Comparison of ENCODE assay signal across 14 mouse cellular contexts in the genomic region with DNA sequence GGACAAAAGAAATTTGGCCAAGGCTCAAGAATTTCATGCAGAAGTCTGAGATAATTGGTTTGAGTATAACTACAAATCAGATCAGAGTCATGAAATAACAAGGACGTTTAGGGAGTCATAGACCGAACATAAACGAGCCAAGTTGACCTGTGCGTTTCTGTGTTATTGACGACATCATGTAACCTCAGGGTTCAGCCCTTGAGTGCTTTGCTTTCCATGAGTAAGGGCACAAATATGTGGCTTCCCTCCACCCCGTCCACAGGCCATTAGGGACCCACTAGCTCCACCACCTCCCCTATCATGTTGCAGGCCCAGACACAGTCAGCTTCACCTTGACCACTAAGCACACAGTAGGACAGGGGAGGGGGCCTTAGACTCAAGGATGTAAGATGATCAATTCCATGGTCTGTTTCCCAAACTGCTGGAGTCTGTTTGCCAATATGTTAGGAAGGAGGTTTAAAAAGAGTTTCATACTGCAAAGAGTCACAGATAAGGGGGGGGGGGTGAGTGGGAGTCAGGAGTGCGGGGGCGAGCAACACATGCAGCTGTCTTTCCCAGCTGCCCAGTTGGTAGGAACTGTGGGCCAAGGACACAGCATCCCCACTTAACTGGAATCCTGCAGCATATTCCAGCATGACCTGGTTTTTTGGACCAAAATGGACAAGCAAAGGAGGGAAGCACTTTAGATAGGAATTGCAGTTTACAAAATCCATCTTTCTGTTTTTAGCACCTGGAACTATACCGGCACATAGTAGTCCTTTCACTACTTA. TPM values are rescaled to one million over a fixed set of nuclear protein-coding genes. Genes with fewer than 3 reads are reported as not detected.
A peak's percentile ranks its signal among the peaks of the same experiment; 100 is the strongest.
DNase-seq lines count a peak whose midpoint lies in the region; ATAC-seq and TF ChIP-seq lines count a peak whose summit lies in the region.
"Had no signal": no experiment of that assay in that cellular context is flagged by ENCODE, and none has a peak within 500 bp of the region (broad histone marks: within the 10 kb centered on the region; RNA-seq: fewer than 3 reads in every experiment).

No protein-coding gene starts in this region.

- no peak overlapping the region for H3K4me2 ChIP-seq in lung, postnatal 0 days (replicated peaks; ENCODE audit: low read depth, low read length)
- no peak overlapping the region for H3K4me2 ChIP-seq in stomach, postnatal 0 days (replicated peaks; ENCODE audit: low read depth)
- no peak overlapping the region for H3K4me2 ChIP-seq in intestine, postnatal 0 days (replicated peaks; ENCODE audit: low read depth)
- H3K4me2 ChIP-seq: hindbrain, embryonic 14.5 days; limb, embryonic 15.5 days; neural tube, embryonic 12.5 days had no signal

- peaks cover 3% of the 10 kb centered on the region; the same call in 1 of the 2 replicates for H3K4me1 ChIP-seq in lung, postnatal 0 days (ENCODE audit: insufficient read depth, low read depth, low read length)
- no peaks in the 10 kb centered on the region; the same call in 1 of the 2 replicates for H3K4me1 ChIP-seq in stomach, postnatal 0 days (replicated peaks; ENCODE audit: control insufficient read depth, insufficient read depth)
- no peaks in the 10 kb centered on the region for H3K4me1 ChIP-seq in intestine, postnatal 0 days (replicated peaks; ENCODE audit: control insufficient read depth, insufficient read depth, low read length)
- H3K4me1 ChIP-seq: neural tube, embryonic 12.5 days had no signal

- no peaks in the 10 kb centered on the region for H3K27me3 ChIP-seq in lung, postnatal 0 days (replicated peaks; ENCODE audit: insufficient read depth, low read length)
- no peaks in the 10 kb centered on the region for H3K27me3 ChIP-seq in stomach, postnatal 0 days (ENCODE audit: control insufficient read depth, insufficient read depth, low read length)
- H3K27me3 ChIP-seq in intestine, postnatal 0 days (replicated peaks; ENCODE audit: control insufficient read depth, insufficient read depth, low read length) = no peaks in the 10 kb centered on the region
- H3K27me3 ChIP-seq: limb, embryonic 15.5 days; neural tube, embryonic 12.5 days had no signal

- intact Hi-C loops in heart, postnatal 10 days (cut with DNase I) = no loop called here
- intact Hi-C loops in heart, postnatal 25 days (cut with DNase I) = no loop called here

- 0 out of 2 replicates have a peak, but pooled peaks have one; percentile 16 for ATAC-seq in lung, postnatal 0 days
- peak; percentile 57; the same call in 1 of the 2 replicates for ATAC-seq in stomach, postnatal 0 days (ENCODE audit: low FRiP score, low TSS enrichment)
- ATAC-seq in intestine, postnatal 0 days = no peak
- ATAC-seq: midbrain, embryonic 16.5 days had no signal

- TF ChIP-seq EP300 in lung, postnatal 0 days (IDR thresholded peaks at IDR 0.05) = no peak
- TF ChIP-seq EP300 in stomach, postnatal 0 days (optimal IDR thresholded peaks at IDR 0.05) = no peak

- no peaks in the 10 kb centered on the region for H3K9me3 ChIP-seq in lung, postnatal 0 days (ENCODE audit: low read length)
- no peaks in the 10 kb centered on the region for H3K9me3 ChIP-seq in stomach, postnatal 0 days (ENCODE audit: control insufficient read depth, low read length)
- H3K9me3 ChIP-seq in intestine, postnatal 0 days (ENCODE audit: control insufficient read depth) = no peaks in the 10 kb centered on the region
- H3K9me3 ChIP-seq: limb, embryonic 15.5 days; neural tube, embryonic 12.5 days had no signal

- H3K4me3 ChIP-seq in lung, postnatal 0 days (ENCODE audit: low read depth, low read length) = no peak overlapping the region
- H3K4me3 ChIP-seq in stomach, postnatal 0 days (ENCODE audit: low read depth, low read length) = no peak overlapping the region
- H3K4me3 ChIP-seq in intestine, postnatal 0 days (ENCODE audit: low read depth, low read length) = no peak overlapping the region
- H3K4me3 ChIP-seq: limb, embryonic 15.5 days; neural tube, embryonic 12.5 days had no signal

- no peak overlapping the region for H3K9ac ChIP-seq in lung, postnatal 0 days (replicated peaks; ENCODE audit: low read depth)
- H3K9ac ChIP-seq in stomach, postnatal 0 days (ENCODE audit: low read length) = no peak overlapping the region
- no peak overlapping the region for H3K9ac ChIP-seq in intestine, postnatal 0 days (ENCODE audit: low read depth, low read length)
- H3K9ac ChIP-seq: hindbrain, embryonic 14.5 days; limb, embryonic 15.5 days; neural tube, embryonic 12.5 days had no signal

- H3K36me3 ChIP-seq in lung, postnatal 0 days (ENCODE audit: insufficient read depth, low read length) = no peaks in the 10 kb centered on the region
- no peaks in the 10 kb centered on the region for H3K36me3 ChIP-seq in stomach, postnatal 0 days (ENCODE audit: control insufficient read depth, insufficient read depth, low read length)
- H3K36me3 ChIP-seq in intestine, postnatal 0 days (ENCODE audit: control insufficient read depth, insufficient read depth) = no peaks in the 10 kb centered on the region
- H3K36me3 ChIP-seq: limb, embryonic 15.5 days; neural tube, embryonic 12.5 days had no signal

- no peak overlapping the region for H3K27ac ChIP-seq in lung, postnatal 0 days (ENCODE audit: low read length)
- no peak overlapping the region for H3K27ac ChIP-seq in stomach, postnatal 0 days (replicated peaks)
- H3K27ac ChIP-seq in intestine, postnatal 0 days (ENCODE audit: low read depth, low read length) = no peak overlapping the region
- H3K27ac ChIP-seq: hindbrain, embryonic 14.5 days; limb, embryonic 15.5 days; neural tube, embryonic 12.5 days had no signal

- DNase-seq in adrenal gland, adult (ENCODE audit: inconsistent age in 2 of 2, low spot score in 1 of 2) = peak; percentile 39 to 81
- DNase-seq in adrenal gland, adult 18-20 months (ENCODE audit: low spot score in 2 of 2) = no peak
- DNase-seq in heart, postnatal 10 days = peak; percentile 30 to 32
- no peak for DNase-seq in heart, postnatal 25 days (ENCODE audit: low spot score)
- DNase-seq in lung, postnatal 0 days (ENCODE audit: low spot score) = peak; percentile 15
- no peak for DNase-seq in lung, postnatal 10 days
- DNase-seq in stomach, postnatal 0 days (ENCODE audit: low spot score) = no peak
- DNase-seq: cerebellum, adult 8-10 months; kidney, adult 11 months had no signal

- TF ChIP-seq CTCF in lung, postnatal 0 days (IDR thresholded peaks at IDR 0.05) = no peak
- no peak for TF ChIP-seq CTCF in stomach, postnatal 0 days (IDR thresholded peaks at IDR 0.05; ENCODE audit: low read depth)
- TF ChIP-seq CTCF in intestine, postnatal 0 days (IDR thresholded peaks at IDR 0.05; ENCODE audit: low read depth) = no peak

- WGBS in lung, postnatal 0 days = 45% methylated on average over 9 of the region's 9 CpGs
- 44% methylated on average over 9 of the region's 9 CpGs for WGBS in stomach, postnatal 0 days
- WGBS in intestine, postnatal 0 days = 71% methylated on average over 9 of the region's 9 CpGs

RNA-seq across cellular contexts. Expression of a gene that starts 5.1 kb away (rescaled TPM):
- 10 to 100 TPM; 20.9 to 29.8 TPM for total RNA-seq in adrenal gland, adult 18-20 months (2021)
- 1 to 10 TPM; 8.0 to 8.7 TPM for total RNA-seq in heart, postnatal 10 days (2021)
- 1 to 10 TPM; 4.5 to 4.6 TPM for total RNA-seq in heart, postnatal 25 days (2021)
- 1.0 and 1.7 TPM in 2 replicates for polyA plus RNA-seq in lung, postnatal 0 days (2015; fragmentation: Nextera tagmentation; extraction: Ambion mirVana)
- 2.1 and 3.1 TPM in 2 replicates for polyA plus RNA-seq in stomach, postnatal 0 days (2015; fragmentation: Nextera tagmentation; extraction: Ambion mirVana)
- 2.7 and 3.8 TPM in 2 replicates for polyA plus RNA-seq in intestine, postnatal 0 days (2015; fragmentation: Nextera tagmentation; extraction: Ambion mirVana)

RNA-seq across cellular contexts. Expression of a gene that starts 37.4 kb away (rescaled TPM):
- 10 to 100 TPM; 38.2 to 51.8 TPM for total RNA-seq in adrenal gland, adult 18-20 months (2021)
- 10 to 100 TPM; 48.5 to 59.8 TPM for total RNA-seq in heart, postnatal 10 days (2021)
- 10 to 100 TPM; 50.4 to 59.5 TPM for total RNA-seq in heart, postnatal 25 days (2021)
- polyA plus RNA-seq in lung, postnatal 0 days (2015; fragmentation: Nextera tagmentation; extraction: Ambion mirVana) = 36.6 and 40.2 TPM in 2 replicates
- polyA plus RNA-seq in stomach, postnatal 0 days (2015; fragmentation: Nextera tagmentation; extraction: Ambion mirVana) = 35.0 and 38.6 TPM in 2 replicates
- 27.6 and 37.7 TPM in 2 replicates for polyA plus RNA-seq in intestine, postnatal 0 days (2015; fragmentation: Nextera tagmentation; extraction: Ambion mirVana)

Comparison
In these comparisons a context has a peak if more than half of its experiments do, and no peak if none do; other contexts are left out.
1. DNase-seq: peak in adrenal gland, adult (2 of 2), heart, postnatal 10 days (2 of 2) and lung, postnatal 0 days (single experiment); none in adrenal gland, adult 18-20 months (0 of 2), heart, postnatal 25 days (single experiment), lung, postnatal 10 days (single experiment) and stomach, postnatal 0 days (single experiment).